Mouse (Mus musculus) ovary, postnatal 10 days (tissue): ENCODE data around the gene Eloa.
A peak's percentile ranks its signal among the peaks of the same experiment; 100 is the strongest.

Experiments used
- DNase-seq: peaks from one replicate; pipeline ENCODE4 v3.0.0; 2022; ENCODE audit warnings: low spot score

Gene Eloa

GRCm38 (mm10) chr4:135954241-135954640 is 67.3 kb downstream of the Eloa start:
- peak; percentile 59 for DNase-seq
